ENCODE assay signal across 15 mouse cellular contexts in the genomic region with DNA sequence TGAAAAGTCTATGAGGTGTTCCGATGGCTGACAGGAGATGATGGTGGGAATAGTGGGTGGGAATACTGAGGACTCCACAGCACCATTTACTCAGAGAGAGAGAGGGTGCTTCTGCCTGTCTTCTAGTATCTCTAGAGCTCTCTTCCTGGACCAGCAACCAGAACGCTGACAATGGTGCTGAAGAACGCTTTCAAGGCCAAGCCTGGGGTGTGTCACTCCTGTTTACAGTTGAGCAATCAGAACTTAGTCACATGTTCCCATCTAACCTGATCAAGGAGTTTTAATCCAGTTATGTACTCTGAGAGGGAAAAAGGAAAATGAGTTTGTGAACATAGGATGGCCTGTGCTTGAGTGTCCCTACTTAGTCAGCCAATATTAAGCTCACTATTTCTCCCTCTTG. TPM values are rescaled to one million over a fixed set of nuclear protein-coding genes. Genes with fewer than 3 reads are reported as not detected.
"Had no signal": no experiment of that assay in that cellular context is flagged by ENCODE, and none has a peak within 500 bp of the region (broad histone marks: within the 10 kb centered on the region; RNA-seq: fewer than 3 reads in every experiment).

No protein-coding gene starts in this region.

- H3K4me2 ChIP-seq: limb, embryonic 15.5 days; neural tube, embryonic 15.5 days had no signal

- H3K9ac ChIP-seq: limb, embryonic 15.5 days; liver, embryonic 14.5 days; neural tube, embryonic 15.5 days had no signal

- H3K27ac ChIP-seq: limb, embryonic 15.5 days; liver, embryonic 14.5 days; midbrain, embryonic 10.5 days; neural tube, embryonic 15.5 days had no signal

- DNase-seq: kidney, postnatal 10 days; kidney, postnatal 4 days; lung, adult 18-20 months; lung, postnatal 4 days; midbrain, embryonic 14.5 days; right cerebral cortex, adult 18-20 months; right cerebral cortex, postnatal 25 days; thymus, adult 18-20 months; thymus, postnatal 14 days had no signal

- H3K27me3 ChIP-seq: limb, embryonic 15.5 days; neural tube, embryonic 15.5 days had no signal

- H3K9me3 ChIP-seq: limb, embryonic 15.5 days; midbrain, embryonic 10.5 days; neural tube, embryonic 15.5 days had no signal

- H3K36me3 ChIP-seq: limb, embryonic 15.5 days; midbrain, embryonic 10.5 days; neural tube, embryonic 15.5 days had no signal

- H3K4me3 ChIP-seq: limb, embryonic 15.5 days; midbrain, embryonic 10.5 days; myocyte; neural tube, embryonic 15.5 days had no signal

- ATAC-seq: lung, postnatal 0 days had no signal

RNA-seq across cellular contexts. Expression of a gene that starts 3.0 kb away (rescaled TPM):
- polyA plus RNA-seq: myocyte had no signal
